ENCODE assay signal across 31 mouse cellular contexts in the genomic region with DNA sequence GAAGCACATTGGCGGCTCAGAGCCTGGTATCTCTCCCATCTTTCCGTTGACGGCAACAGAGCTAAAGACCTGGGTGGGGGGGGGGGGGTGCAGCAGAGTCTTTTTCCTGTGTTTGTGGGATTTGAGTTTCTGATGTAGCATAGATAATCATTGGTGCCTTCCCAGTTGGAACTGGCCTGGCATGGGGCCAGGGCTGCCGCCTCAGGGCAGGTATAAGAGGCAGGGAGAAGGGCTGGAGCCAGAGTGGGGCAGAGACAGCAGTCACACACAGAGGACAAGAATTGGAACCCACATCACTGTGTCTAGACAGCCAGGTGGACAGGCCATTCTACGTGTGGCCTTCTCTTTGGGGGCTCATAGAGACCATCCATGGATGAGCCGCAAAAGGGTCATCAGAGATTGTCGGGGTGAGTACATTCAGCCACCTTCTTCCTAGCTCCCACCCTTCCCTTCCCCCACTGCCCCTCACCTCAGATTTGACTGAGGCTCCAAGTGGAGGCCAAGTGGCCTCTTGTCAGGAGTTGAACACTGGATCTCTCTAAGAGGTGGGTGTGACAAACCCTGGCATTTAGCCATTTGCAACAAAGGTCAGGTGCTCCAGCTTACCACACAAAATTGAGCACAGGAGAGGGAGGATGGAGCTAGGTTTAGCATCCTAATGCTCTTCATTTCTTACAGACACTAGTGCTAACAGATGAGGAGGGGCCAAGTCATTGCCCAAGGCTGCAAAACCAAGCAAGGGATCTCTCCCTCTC. TPM values are rescaled to one million over a fixed set of nuclear protein-coding genes. Genes with fewer than 3 reads are reported as not detected.
A peak's percentile ranks its signal among the peaks of the same experiment; 100 is the strongest.
DNase-seq lines count a peak whose midpoint lies in the region; ATAC-seq lines count a peak whose summit lies in the region.
"Had no signal": no experiment of that assay in that cellular context is flagged by ENCODE, and none has a peak within 500 bp of the region (broad histone marks: within the 10 kb centered on the region; RNA-seq: fewer than 3 reads in every experiment).

No protein-coding gene starts in this region.

- no peak overlapping the region for H3K4me3 ChIP-seq in neural tube, embryonic 15.5 days (replicated peaks)
- no peak overlapping the region for H3K4me3 ChIP-seq in midbrain, embryonic 11.5 days (ENCODE audit: low read depth, low read length)
- H3K4me3 ChIP-seq: embryonic facial prominence, embryonic 15.5 days; gastrocnemius, adult 2 months; hindbrain, embryonic 10.5 days; intestine, embryonic 15.5 days; limb, embryonic 13.5 days; liver, embryonic 13.5 days; lung, embryonic 15.5 days; megakaryocyte, embryonic 14.5 days had no signal

- peaks cover 6% of the 10 kb centered on the region; the same call in 1 of the 2 replicates for H3K4me1 ChIP-seq in neural tube, embryonic 15.5 days
- H3K4me1 ChIP-seq in midbrain, embryonic 11.5 days (ENCODE audit: control insufficient read depth, insufficient read depth, low read length), result peaks cover 3% of the 10 kb centered on the region; the same call in 1 of the 2 replicates
- H3K4me1 ChIP-seq: intestine, embryonic 15.5 days; liver, embryonic 13.5 days had no signal

- no peak for ATAC-seq in neural tube, embryonic 15.5 days (ENCODE audit: low FRiP score)
- ATAC-seq in midbrain, embryonic 11.5 days (ENCODE audit: low FRiP score), result no peak
- ATAC-seq: forebrain, embryonic 14.5 days; hindbrain, embryonic 16.5 days; intestine, embryonic 15.5 days had no signal

- DNase-seq in heart, adult 11 months, result peak; percentile 88
- DNase-seq in heart, postnatal 14 days, result no peak
- DNase-seq in lung, adult 18-20 months, result peak; percentile 68 to 75
- DNase-seq in lung, postnatal 25 days (ENCODE audit: low spot score), result no peak
- DNase-seq in large intestine, adult 2 months (ENCODE audit: low read depth, low spot score), result peak; percentile 40
- no peak for DNase-seq in midbrain, embryonic 11.5 days (ENCODE audit: low spot score, missing footprints)
- DNase-seq: adrenal gland, adult 2 months; gastrocnemius, adult 2 months; liver, embryonic 13.5 days; midbrain, embryonic 14.5 days; right cerebral cortex, postnatal 14 days; thymus, postnatal 14 days had no signal

- H3K4me2 ChIP-seq in neural tube, embryonic 15.5 days, result no peak overlapping the region
- H3K4me2 ChIP-seq in midbrain, embryonic 11.5 days, result no peak overlapping the region
- H3K4me2 ChIP-seq: embryonic facial prominence, embryonic 15.5 days; intestine, embryonic 15.5 days; limb, embryonic 13.5 days; liver, embryonic 13.5 days; lung, embryonic 15.5 days had no signal

- H3K27ac ChIP-seq in neural tube, embryonic 15.5 days (replicated peaks), result no peak overlapping the region
- H3K27ac ChIP-seq in midbrain, embryonic 11.5 days (ENCODE audit: low read depth, low read length), result no peak overlapping the region
- H3K27ac ChIP-seq: embryonic facial prominence, embryonic 15.5 days; gastrocnemius, adult 2 months; hindbrain, embryonic 10.5 days; intestine, embryonic 15.5 days; limb, embryonic 13.5 days; liver, embryonic 13.5 days; lung, embryonic 15.5 days had no signal

- H3K9me3 ChIP-seq in neural tube, embryonic 15.5 days (replicated peaks), result no peaks in the 10 kb centered on the region
- H3K9me3 ChIP-seq in midbrain, embryonic 11.5 days (ENCODE audit: control insufficient read depth, low read length), result no peaks in the 10 kb centered on the region
- H3K9me3 ChIP-seq: embryonic facial prominence, embryonic 15.5 days; hindbrain, embryonic 10.5 days; intestine, embryonic 15.5 days; limb, embryonic 13.5 days; liver, embryonic 13.5 days; lung, embryonic 15.5 days; megakaryocyte, embryonic 14.5 days had no signal

- no peaks in the 10 kb centered on the region for H3K36me3 ChIP-seq in neural tube, embryonic 15.5 days
- H3K36me3 ChIP-seq in midbrain, embryonic 11.5 days (ENCODE audit: control insufficient read depth, insufficient read depth, low read length), result no peaks in the 10 kb centered on the region
- H3K36me3 ChIP-seq: embryonic facial prominence, embryonic 15.5 days; hindbrain, embryonic 10.5 days; intestine, embryonic 15.5 days; limb, embryonic 13.5 days; liver, embryonic 13.5 days; lung, embryonic 15.5 days had no signal

- WGBS in large intestine, adult 2 months, result 82% methylated on average over 7 of the region's 7 CpGs
- 75% methylated on average over 7 of the region's 7 CpGs for WGBS in neural tube, embryonic 15.5 days
- 96% methylated on average over 7 of the region's 7 CpGs for WGBS in midbrain, embryonic 11.5 days

- intact Hi-C loops in heart, postnatal 14 days (cut with DNase I), result loop anchor here (5.0 kb wide), 1 partner anchor 213 kb away; no protein-coding TSS in a partner anchor

- no peak overlapping the region for H3K9ac ChIP-seq in neural tube, embryonic 15.5 days (replicated peaks)
- no peak overlapping the region for H3K9ac ChIP-seq in midbrain, embryonic 11.5 days (ENCODE audit: low read length)
- H3K9ac ChIP-seq: embryonic facial prominence, embryonic 15.5 days; intestine, embryonic 15.5 days; limb, embryonic 13.5 days; liver, embryonic 13.5 days; lung, embryonic 15.5 days had no signal

- H3K27me3 ChIP-seq in neural tube, embryonic 15.5 days (replicated peaks), result no peaks in the 10 kb centered on the region
- no peaks in the 10 kb centered on the region for H3K27me3 ChIP-seq in midbrain, embryonic 11.5 days (ENCODE audit: control insufficient read depth, insufficient read depth, low read length)
- H3K27me3 ChIP-seq: embryonic facial prominence, embryonic 15.5 days; intestine, embryonic 15.5 days; limb, embryonic 13.5 days; lung, embryonic 15.5 days had no signal

RNA-seq across cellular contexts. Expression of a gene that starts 1.8 kb away (rescaled TPM):
- total RNA-seq in heart, postnatal 14 days (2021), result not detected
- 15.5 and 29.7 TPM in 2 replicates for polyA plus RNA-seq in large intestine, adult 2 months (2012; rRNA removed)
- 0.43 TPM in 1 of 2 replicates, not detected in the other for polyA plus RNA-seq in neural tube, embryonic 15.5 days (2015; fragmentation: Nextera tagmentation; extraction: Ambion mirVana)
- polyA plus RNA-seq in midbrain, embryonic 11.5 days (2014; fragmentation: Nextera tagmentation; extraction: Ambion mirVana), result not detected in 2 replicates
- total RNA-seq: adrenal gland, adult 2 months; common myeloid progenitor, adult 5-6 weeks; gastrocnemius, adult 2 months; gastrocnemius, postnatal 4 days; layer of hippocampus, adult 18-20 months; layer of hippocampus, postnatal 25 days; left cerebral cortex, postnatal 10 days; MEL had no signal
- polyA plus RNA-seq: C2C12; embryonic facial prominence, embryonic 15.5 days; forebrain, embryonic 14.5 days; heart, postnatal 0 days; hindbrain, embryonic 10.5 days; hindbrain, embryonic 16.5 days; intestine, embryonic 15.5 days; limb, embryonic 13.5 days; liver, embryonic 13.5 days; lung, embryonic 15.5 days; midbrain, embryonic 14.5 days; neural tube, embryonic 11.5 days; testis, adult 2 months had no signal

RNA-seq across cellular contexts. Expression of a gene that starts 6.0 kb away (rescaled TPM):
- 10 to 100 TPM; 22.8 to 23.8 TPM for total RNA-seq in heart, postnatal 14 days (2021)
- polyA plus RNA-seq in large intestine, adult 2 months (2012; rRNA removed), result 2.1 and 3.0 TPM in 2 replicates
- 3.3 and 4.9 TPM in 2 replicates for polyA plus RNA-seq in neural tube, embryonic 15.5 days (2015; fragmentation: Nextera tagmentation; extraction: Ambion mirVana)
- polyA plus RNA-seq in midbrain, embryonic 11.5 days (2014; fragmentation: Nextera tagmentation; extraction: Ambion mirVana), result 5.2 and 6.0 TPM in 2 replicates

RNA-seq across cellular contexts. Expression of a gene that starts 50.1 kb away (rescaled TPM):
- total RNA-seq in heart, postnatal 14 days (2021), result 10 to 100 TPM; 21.9 to 22.4 TPM
- polyA plus RNA-seq in large intestine, adult 2 months (2012; rRNA removed), result 28.3 and 47.1 TPM in 2 replicates
- 11.9 and 14.6 TPM in 2 replicates for polyA plus RNA-seq in neural tube, embryonic 15.5 days (2015; fragmentation: Nextera tagmentation; extraction: Ambion mirVana)
- polyA plus RNA-seq in midbrain, embryonic 11.5 days (2014; fragmentation: Nextera tagmentation; extraction: Ambion mirVana), result 21.0 and 21.7 TPM in 2 replicates

Comparison
In these comparisons a context has a peak if more than half of its experiments do, and no peak if none do; other contexts are left out.
1. DNase-seq: peak in heart, adult 11 months (single experiment), lung, adult 18-20 months (2 of 2) and large intestine, adult 2 months (single experiment); none in heart, postnatal 14 days (0 of 2), lung, postnatal 25 days (single experiment) and midbrain, embryonic 11.5 days (single experiment).
2. RNA of a gene that starts 1.8 kb away (polyA plus RNA-seq): 15.5 to 29.7 TPM in large intestine, adult 2 months; 0.43 TPM in neural tube, embryonic 15.5 days and not detected in midbrain, embryonic 11.5 days; every median in the first group is over 10 times any median in the second.